Mouse (Mus musculus): Measurements from ENCODE around the gene Hps6.
A peak's percentile ranks its signal among the peaks of the same experiment; 100 is the strongest.
"Not testable (repeated sequence)": the region's sequence is repeated elsewhere in the genome, so short reads cannot be mapped to it uniquely, and the experiment has no call there.

Hps6 gene

DNA sequence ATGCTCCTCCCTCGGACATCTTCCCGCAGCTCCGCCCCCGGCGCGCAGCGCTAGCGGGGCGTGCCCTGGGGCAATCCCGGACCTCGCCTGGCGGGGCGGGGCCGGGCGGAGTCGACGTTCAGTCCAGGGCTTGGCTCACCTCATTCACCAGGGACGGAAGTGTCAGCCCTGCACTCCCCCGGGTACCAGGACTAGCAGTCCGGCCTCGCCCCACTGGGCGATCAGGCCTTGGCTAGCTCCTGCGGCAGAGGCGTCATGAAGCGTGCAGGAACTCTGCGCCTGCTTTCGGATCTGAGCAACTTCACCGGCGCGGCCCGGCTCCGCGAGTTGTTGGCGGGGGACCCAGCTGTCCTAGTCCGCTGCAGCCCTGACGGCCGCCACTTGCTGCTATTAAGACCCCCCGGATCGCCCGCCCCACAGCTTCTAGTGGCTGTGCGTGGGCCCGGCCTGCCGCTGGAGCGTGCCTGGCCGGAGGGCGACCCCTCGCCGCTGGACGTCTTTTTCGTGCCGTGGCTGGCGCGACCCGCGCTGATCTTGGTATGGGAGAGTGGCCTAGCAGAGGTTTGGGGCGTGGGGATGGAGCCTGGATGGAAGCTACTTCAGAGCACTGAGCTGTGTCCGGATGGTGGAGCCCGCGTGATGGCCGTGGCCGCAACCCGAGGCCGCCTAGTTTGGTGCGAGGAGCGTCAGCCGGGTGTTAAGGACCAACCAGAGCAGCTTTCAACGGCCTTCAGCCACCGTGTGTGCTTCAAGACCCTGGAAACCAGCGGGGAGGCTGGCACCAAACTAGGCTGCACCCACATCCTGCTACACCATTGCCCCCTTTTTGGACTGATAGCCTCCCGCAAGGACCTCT, at the start of gene Hps6:
TSS of gene Hps6 (plus strand) at position 138 of the 856 bp plus-strand sequence.
- DNase-seq (ENCODE audit: low spot score): peak; percentile 87

DNA sequence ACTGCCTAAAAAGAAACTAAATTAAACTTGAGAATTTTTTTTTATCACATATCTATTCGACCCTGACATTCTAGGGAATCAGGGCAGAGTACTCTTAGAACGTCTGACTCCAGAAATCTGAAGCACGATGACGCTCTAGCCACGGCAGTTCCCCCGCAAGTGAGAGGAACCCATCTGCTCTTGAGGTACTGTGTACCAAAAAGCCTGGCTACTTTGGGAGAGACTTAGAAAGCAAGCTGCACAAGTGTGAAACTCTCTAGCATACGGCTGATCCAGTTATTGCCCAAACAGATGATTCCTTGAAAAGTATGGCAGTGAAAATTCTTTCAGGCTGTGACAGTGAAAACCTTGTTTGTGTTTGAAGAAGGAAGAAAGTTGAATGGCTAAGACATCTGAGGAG, 46.6 kb upstream of the Hps6 start:
- DNase-seq (ENCODE audit: low spot score): no peak

- no peak for DNase-seq (ENCODE audit: low spot score)
Measured at GRCm38 (mm10) chr19:45960770-45961169, 42.5 kb upstream of the Hps6 start.

DNA sequence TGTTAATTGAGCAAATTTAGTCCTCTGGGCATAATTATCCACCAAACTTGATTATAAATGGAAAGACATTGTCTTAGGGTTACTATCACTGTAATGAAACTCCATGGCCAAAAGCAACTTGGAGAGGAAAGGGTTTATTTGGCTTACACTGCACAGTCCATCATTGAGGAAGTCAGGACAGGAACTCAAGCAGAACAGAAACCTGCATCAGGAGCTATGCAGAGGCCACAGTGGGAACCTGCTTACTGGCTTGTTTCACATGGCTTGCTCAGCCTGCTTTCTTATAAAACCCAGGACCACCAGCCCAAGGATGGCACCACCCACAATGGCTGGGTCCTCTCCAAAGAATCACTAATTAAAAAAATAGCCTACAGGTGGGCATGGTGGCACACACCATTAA, 18.9 kb upstream of the Hps6 start:
- DNase-seq (ENCODE audit: low spot score): no peak

DNA sequence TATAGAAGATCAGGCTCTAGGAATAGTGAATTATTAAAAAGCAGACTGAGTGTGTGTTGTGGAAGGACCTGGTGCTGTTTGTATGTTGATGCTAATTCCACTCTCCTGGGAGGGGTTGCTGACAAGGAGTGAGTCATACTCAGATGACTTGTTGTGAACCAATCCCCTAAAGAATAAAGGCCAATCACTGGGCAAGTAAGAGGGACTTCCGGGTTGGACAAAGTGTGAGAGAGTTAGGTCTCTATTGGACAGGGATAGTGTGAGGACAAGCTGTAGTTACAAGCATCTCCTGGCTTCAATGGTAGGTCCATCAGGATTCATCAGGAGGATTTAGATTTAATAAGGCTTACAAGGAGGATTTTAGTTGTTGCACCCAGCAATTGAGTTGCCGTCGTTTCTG, 15.1 kb upstream of the Hps6 start:
- no peak for DNase-seq (ENCODE audit: low spot score)

- DNase-seq (ENCODE audit: low spot score): no peak
Measured at GRCm38 (mm10) chr19:45991171-45991570, 12.1 kb upstream of the Hps6 start.

GRCm38 (mm10) chr19:45993441-45993840, 9.9 kb upstream of the Hps6 start:
- not testable (repeated sequence) for DNase-seq (ENCODE audit: low spot score)

- no peak for DNase-seq (ENCODE audit: low spot score)
Measured at GRCm38 (mm10) chr19:45993981-45994737, 9.1 kb upstream of the Hps6 start.

GRCm38 (mm10) chr19:45997365-45997764, 5.9 kb upstream of the Hps6 start:
- no peak for DNase-seq (ENCODE audit: low spot score)

- DNase-seq (ENCODE audit: low spot score): peak; percentile 87
Measured at GRCm38 (mm10) chr19:45997785-45998693, 5.3 kb upstream of the Hps6 start, which contains the start of gene Armh3. TSS of gene Armh3 (minus strand) at chr19:45998488.

DNA sequence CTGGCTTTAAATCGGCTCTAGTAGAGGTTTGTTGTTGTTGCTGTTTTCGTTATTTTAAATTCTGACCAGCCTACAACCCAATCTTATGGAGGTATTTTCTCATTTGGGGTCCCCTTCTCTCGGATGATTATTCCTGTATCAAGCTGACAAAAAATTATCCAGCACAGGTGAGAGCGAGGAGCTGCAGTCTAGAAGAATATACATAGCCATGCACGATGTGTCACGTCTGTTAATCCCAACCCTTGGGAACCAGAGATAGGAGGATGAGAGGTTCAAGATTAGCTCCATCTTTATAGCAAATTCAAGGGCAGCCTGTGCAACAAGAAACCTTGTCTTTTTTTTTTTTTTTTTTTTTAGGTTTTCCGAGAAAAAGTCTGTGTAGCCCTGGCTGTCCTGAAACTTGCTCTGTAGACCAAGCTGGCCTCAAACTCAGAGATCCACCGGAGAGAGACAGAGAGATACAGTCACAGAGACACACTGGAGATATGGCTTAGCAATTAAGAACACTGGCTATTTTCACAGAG, 4.6 kb upstream of the Hps6 start:
- no peak for DNase-seq (ENCODE audit: low spot score)

GRCm38 (mm10) chr19:45999378-45999777, 3.9 kb upstream of the Hps6 start:
- no peak for DNase-seq (ENCODE audit: low spot score)

DNA sequence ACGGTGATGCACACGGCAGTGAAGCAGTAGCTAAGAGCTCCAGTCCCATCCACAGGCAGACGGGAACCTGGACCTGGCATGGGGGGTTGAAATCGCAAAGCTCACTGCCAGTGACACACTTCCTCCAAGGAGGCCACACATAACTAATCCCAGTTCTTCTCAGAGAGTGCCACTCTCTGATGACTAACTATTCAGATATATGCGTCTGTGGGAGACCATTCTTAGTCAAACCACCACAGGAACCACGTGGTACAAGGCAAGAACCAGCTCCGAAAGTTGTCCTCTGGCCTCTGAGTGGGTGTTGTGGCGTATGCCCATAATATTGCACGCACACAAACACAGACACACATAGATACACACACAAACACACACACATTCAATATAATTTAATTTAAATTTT, 1.0 kb upstream of the Hps6 start:
- no peak for DNase-seq (ENCODE audit: low spot score)

DNA sequence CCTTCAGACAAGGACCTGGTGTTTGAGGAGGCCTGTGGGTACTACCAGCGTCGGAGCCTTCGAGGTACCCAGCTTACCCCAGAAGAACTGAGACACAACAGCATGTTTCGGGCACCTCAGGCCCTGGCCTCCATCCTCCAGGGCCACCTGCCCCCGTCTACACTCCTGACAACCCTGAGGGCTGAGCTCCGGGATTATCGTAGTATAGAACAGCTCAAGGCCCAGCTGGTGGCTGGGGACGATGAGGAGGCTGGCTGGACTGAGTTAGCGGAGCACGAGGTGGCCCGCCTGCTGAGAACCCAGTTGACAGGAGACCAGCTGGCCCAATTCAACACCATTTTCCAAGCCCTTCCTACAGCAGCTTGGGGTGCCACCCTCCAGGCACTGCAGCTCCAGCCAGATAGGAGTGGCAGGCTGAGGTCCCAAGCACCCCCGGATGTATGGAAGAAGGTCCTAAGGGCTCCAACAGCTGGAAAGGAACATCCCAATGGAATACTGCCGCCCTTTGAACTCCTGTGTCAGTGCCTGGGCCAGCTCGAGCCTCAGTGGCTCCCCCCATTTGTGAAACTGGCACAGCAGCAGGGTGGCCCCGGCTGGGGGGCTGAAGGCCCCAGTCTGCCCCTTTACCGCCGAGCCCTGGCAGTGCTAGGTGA, 1.6 kb downstream of the Hps6 start:
- DNase-seq (ENCODE audit: low spot score): no peak

GRCm38 (mm10) chr19:46005680-46006079, 2.4 kb downstream of the Hps6 start:
- no peak for DNase-seq (ENCODE audit: low spot score)

DNA sequence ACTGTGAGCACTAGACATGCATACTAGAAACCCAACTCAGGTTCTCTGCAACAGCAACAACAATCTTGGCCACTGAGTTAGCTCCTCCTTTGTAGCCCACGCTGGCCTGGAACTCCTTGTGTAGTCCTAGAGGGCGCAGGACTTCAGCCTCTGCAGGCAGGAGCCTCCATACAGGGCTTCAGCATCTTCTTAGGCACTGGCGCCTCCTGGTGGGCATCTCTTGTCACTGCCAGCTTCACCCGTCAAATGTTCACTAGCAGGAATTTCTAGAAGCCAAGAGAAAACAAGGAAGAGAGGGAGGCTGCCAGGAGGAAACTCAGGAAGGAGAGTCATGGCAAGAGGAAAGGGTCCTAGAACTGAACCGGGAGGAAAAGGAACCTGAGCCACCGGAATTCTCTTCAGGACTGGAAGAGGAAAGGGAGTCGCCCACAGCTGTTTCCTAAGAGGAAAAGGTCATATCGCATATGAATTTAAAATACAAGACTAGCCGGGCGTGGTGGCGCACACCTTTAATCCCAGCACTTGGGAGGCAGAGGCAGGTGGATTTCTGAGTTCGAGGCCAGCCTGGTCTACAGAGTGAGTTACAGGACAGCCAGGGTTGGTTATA, 11.4 kb downstream of the Hps6 start:
- peak; percentile 76 for DNase-seq (ENCODE audit: low spot score)

- no peak for DNase-seq (ENCODE audit: low spot score)
Measured at GRCm38 (mm10) chr19:46016023-46016422, 12.7 kb downstream of the Hps6 start.

- no peak for DNase-seq (ENCODE audit: low spot score)
Measured at GRCm38 (mm10) chr19:46024959-46025358, 21.7 kb downstream of the Hps6 start.

GRCm38 (mm10) chr19:46026567-46026966, 23.3 kb downstream of the Hps6 start:
- no peak for DNase-seq (ENCODE audit: low spot score)

DNA sequence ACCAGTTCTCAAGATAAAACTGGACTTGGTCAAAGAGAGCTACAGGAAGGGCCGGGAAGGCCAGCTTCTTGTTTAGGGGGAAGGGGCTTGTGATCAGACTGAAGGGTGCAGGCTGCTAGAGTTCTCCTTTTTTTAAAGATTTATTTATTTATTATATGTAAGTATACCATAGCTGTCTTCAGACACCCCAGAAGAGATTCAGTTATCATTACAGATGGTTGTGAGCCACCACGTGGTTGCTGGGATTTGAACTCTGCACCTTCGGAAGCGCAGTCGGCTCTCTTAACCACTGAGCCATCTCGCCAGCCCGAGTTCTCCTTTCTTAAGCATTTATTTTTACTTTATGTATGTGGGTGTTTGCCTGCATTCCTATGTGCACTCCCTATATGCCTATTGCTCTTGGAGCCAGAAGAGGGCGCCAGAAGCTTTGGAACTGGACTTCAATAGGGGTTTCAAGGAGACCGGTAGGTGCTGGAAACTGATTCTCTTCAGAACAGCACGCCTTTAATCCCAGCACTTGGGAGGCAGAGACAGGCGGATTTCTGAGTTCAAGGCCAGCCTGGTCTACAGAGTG, 25.5 kb downstream of the Hps6 start:
- DNase-seq (ENCODE audit: low spot score): no peak

GRCm38 (mm10) chr19:46029652-46030051, 26.3 kb downstream of the Hps6 start:
- no peak for DNase-seq (ENCODE audit: low spot score)
